Mouse (Mus musculus) thymus, adult 2 months (tissue): ENCODE results near the gene Pcsk5. TPM values are rescaled to one million over a fixed set of nuclear protein-coding genes. Genes with fewer than 3 reads are reported as not detected.

Source experiments
- DNase-seq: peaks from one replicate; pipeline ENCODE4 v3.0.0; 2021
- H3K27ac ChIP-seq: fragments of 200-500 bp; 2 replicates; pipeline ENCODE4 v1.5.1; 2012; ENCODE audit warnings: low read length, control low read depth; ENCODE audit not compliant: control insufficient read depth, insufficient read depth
- H3K27me3 ChIP-seq: fragments of 200-500 bp; 2 replicates; pipeline ENCODE4 v1.6.1; 2012; ENCODE audit warnings: mild to moderate bottlenecking, low read length, moderate library complexity, mixed read lengths; ENCODE audit not compliant: control insufficient read depth, insufficient read depth
- H3K36me3 ChIP-seq: fragments of 200-500 bp; 2 replicates; pipeline ENCODE4 v1.6.1; 2012; ENCODE audit warnings: mild to moderate bottlenecking, low read length, moderate library complexity; ENCODE audit not compliant: control insufficient read depth, insufficient read depth
- H3K4me1 ChIP-seq: fragments of 200-500 bp; replicated peaks from 2 replicates; pipeline ENCODE4 v1.6.1; 2012; ENCODE audit warnings: low read length; ENCODE audit not compliant: control insufficient read depth, insufficient read depth
- H3K4me3 ChIP-seq: fragments of 200-500 bp; 2 replicates; pipeline ENCODE4 v1.5.1; 2012; ENCODE audit warnings: mild to moderate bottlenecking, low read length, control low read depth, moderate library complexity; ENCODE audit not compliant: control insufficient read depth, insufficient read depth
- CTCF ChIP-seq: fragments of 200-500 bp; IDR thresholded peaks from 2 replicates; pipeline ENCODE4 v1.5.1; 2012; ENCODE audit warnings: mild to moderate bottlenecking, control low read depth, low read length, moderate library complexity, borderline replicate concordance; ENCODE audit not compliant: control insufficient read depth, poor library complexity, insufficient read depth; ENCODE audit errors: extremely low read depth
- POLR2A ChIP-seq: fragments of 200-500 bp; IDR thresholded peaks from 2 replicates; pipeline ENCODE4 v1.6.1; 2012; ENCODE audit warnings: mild to moderate bottlenecking, low read length, control low read depth, moderate library complexity; ENCODE audit not compliant: control insufficient read depth, poor library complexity, insufficient read depth; ENCODE audit errors: extremely low read depth
- WGBS: fragments of 180-500 bp; shearing (Covaris S2); methylation state at CpG from one replicate; pipeline ENCODE4 v1.1.7; 2018; 5-methylcytosine and 5-hydroxymethylcytosine counted together
- polyA plus RNA-seq: library from polyadenylated mRNA; depleted of rRNA; stranded (reverse); fragments of >200 nt; gene quantifications from 2 replicates; pipeline ENCODE4 v1.2.3, GENCODE M21; 2012

The Pcsk5 gene
- polyA plus RNA-seq, 1 experiment, result 0.58 TPM

DNA sequence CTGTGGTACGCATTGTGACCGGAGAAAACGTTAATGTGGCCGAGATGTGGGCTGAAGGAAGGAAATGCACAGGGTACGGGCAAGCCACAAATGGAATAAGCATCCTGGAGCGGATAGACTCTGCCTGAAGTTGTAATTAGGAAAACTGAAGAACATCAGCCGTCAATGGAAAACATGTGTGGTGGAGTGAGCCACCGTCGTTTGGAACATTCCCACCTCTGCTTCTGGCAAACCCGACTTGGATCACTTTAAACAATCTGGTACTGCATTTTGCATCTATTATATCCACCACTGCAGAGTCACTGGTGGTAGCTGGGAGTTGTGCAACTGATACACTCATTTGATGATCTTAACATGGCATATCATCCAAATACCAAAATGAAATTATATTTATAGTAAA, 120.4 kb downstream of the Pcsk5 start:
- H3K36me3 ChIP-seq, result no peaks in the 10 kb centered on the region
- H3K4me1 ChIP-seq, result no peaks in the 10 kb centered on the region
- H3K27me3 ChIP-seq, result no peaks in the 10 kb centered on the region
- WGBS, result 53% methylated on average over 10 of the region's 10 CpGs
- TF ChIP-seq CTCF (no peak), POLR2A (no peak)
- DNase-seq, result no peak
- H3K4me3 ChIP-seq, result no peak overlapping the region
- H3K27ac ChIP-seq, result no peak overlapping the region

DNA sequence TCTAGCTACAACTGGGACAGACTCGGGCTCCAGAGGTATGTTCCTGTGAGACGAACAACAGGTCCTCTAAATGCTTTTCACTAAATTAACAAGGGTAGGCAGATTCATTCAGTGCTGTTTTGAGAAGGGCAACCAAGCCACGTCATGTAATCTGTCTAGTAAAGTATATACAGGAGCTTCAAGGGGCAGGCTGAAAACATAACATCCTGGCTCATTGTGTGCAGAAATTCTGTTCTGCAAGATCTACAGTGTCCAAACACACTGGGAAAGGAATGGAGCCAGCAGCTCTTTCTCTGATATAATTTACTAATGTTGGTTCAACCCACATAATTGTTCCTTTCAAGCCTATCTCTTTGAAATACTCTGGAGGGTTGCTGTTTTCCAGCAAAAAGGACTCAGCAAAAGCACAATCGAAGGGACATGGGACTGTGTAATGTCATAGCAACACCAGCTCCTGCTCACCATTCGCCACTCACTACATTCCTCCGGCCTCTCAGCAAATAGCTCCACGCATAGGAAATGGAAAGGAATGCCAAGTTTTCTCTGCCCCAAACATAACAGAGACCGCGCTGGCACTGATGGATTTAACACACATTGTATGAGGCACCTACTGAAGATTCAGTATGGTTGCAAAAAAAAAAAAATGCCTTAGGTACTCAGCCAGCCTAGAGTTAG, 122.0 kb downstream of the Pcsk5 start:
- no peaks in the 10 kb centered on the region for H3K4me1 ChIP-seq
- H3K27me3 ChIP-seq, result no peaks in the 10 kb centered on the region
- H3K4me3 ChIP-seq, result no peak overlapping the region
- TF ChIP-seq POLR2A (no peak), CTCF (no peak)
- no peaks in the 10 kb centered on the region for H3K36me3 ChIP-seq
- WGBS, result 92% methylated on average over 9 of the region's 9 CpGs
- DNase-seq, result no peak
- no peak overlapping the region for H3K27ac ChIP-seq

DNA sequence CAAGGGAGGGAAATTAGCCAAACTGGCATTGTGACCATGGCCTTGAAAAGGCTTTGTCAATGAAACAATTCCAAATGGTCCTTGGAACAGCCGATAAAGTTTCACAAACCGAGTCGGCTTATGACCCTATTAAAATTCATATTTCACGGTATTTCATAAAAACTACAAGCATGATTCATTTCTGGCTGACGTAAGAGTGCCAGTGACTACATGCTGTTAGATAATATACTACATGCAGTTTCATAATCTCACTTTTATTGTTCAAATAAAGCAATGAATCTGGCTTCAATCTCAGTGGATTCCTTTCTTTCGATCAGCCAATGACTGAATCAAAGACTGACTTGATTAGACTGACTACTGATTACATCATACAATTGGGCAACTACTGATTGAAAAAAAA, 145.8 kb downstream of the Pcsk5 start:
- 93% methylated on average over 6 of the region's 6 CpGs for WGBS
- H3K4me3 ChIP-seq, result no peak overlapping the region
- no peaks in the 10 kb centered on the region for H3K36me3 ChIP-seq
- no peak for DNase-seq
- no peak for TF ChIP-seq POLR2A
- no peak for TF ChIP-seq CTCF
- no peak overlapping the region for H3K27ac ChIP-seq
- no peaks in the 10 kb centered on the region for H3K4me1 ChIP-seq
- no peaks in the 10 kb centered on the region for H3K27me3 ChIP-seq

DNA sequence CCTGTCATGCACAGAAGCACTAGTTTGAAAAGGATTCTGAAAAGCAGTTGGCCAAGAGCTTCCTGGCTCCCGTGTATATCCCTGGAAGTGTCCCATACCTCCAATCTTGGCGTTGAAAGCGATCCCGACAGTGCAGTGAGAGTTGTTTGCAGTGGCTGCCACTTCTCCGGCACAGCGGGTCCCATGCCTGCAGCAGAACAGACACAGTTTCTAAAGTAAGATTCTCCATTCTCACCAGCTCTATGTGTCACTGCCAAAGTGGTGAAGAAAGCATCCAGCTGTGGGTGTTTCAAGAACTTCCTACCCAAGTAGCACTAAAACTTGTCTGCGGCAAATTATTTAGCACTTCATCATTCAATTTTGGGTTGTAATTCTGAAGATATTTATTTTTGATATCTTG, 159.1 kb downstream of the Pcsk5 start:
- no peak overlapping the region for H3K27ac ChIP-seq
- 90% methylated on average over 7 of the region's 7 CpGs for WGBS
- H3K4me3 ChIP-seq, result no peak overlapping the region
- no peak for DNase-seq
- no peaks in the 10 kb centered on the region for H3K36me3 ChIP-seq
- no peaks in the 10 kb centered on the region for H3K27me3 ChIP-seq
- TF ChIP-seq POLR2A, result no peak
- TF ChIP-seq CTCF, result no peak
- no peaks in the 10 kb centered on the region for H3K4me1 ChIP-seq

DNA sequence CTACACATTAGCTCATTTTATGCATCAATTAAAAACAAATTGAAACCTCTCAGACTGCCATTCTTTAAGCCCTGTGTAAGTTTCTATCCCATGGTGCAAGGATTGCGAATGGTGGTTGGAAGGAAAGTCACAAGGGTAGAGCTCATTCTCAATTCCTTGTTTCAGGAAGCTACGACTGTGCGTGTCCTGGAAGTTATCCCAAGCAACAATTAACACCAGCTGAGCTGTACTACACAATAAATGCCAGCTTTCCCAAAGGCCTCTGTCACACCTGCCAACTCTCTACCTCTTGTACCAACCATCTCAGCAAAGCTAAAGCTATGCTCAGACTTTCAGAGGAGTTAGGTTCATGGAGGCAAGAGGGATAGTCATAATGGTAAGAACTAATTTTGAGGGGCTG, 174.8 kb downstream of the Pcsk5 start:
- H3K4me1 ChIP-seq, result no peaks in the 10 kb centered on the region
- 90% methylated on average over 3 of the region's 3 CpGs for WGBS
- no peak for DNase-seq
- no peak overlapping the region for H3K27ac ChIP-seq
- no peaks in the 10 kb centered on the region for H3K36me3 ChIP-seq
- no peak overlapping the region for H3K4me3 ChIP-seq
- TF ChIP-seq CTCF, result no peak
- TF ChIP-seq POLR2A, result no peak
- no peaks in the 10 kb centered on the region for H3K27me3 ChIP-seq

DNA sequence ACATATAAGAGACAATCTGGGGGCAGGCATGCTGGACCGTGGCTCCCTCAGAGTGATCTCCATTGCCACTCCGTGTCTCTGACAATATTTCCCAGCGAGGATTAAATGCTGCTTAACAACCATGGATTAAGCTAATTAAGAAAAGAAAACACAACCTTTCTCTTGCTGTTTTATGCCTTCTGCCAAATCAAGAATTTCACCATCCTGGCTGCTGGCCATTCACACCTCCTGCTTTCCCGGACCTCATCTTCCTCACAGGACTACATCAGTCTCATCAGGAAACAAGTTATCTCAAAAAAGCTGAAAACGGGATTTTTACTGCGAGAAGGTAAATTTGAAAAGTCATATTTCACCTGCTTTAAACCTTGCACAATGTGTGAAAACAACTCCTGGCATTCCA, 175.2 kb downstream of the Pcsk5 start:
- H3K27ac ChIP-seq, result no peak overlapping the region
- H3K27me3 ChIP-seq, result no peaks in the 10 kb centered on the region
- no peak for DNase-seq
- no peak overlapping the region for H3K4me3 ChIP-seq
- 93% methylated on average over 6 of the region's 6 CpGs for WGBS
- no peaks in the 10 kb centered on the region for H3K36me3 ChIP-seq
- H3K4me1 ChIP-seq, result no peaks in the 10 kb centered on the region
- no peak for TF ChIP-seq POLR2A
- no peak for TF ChIP-seq CTCF

DNA sequence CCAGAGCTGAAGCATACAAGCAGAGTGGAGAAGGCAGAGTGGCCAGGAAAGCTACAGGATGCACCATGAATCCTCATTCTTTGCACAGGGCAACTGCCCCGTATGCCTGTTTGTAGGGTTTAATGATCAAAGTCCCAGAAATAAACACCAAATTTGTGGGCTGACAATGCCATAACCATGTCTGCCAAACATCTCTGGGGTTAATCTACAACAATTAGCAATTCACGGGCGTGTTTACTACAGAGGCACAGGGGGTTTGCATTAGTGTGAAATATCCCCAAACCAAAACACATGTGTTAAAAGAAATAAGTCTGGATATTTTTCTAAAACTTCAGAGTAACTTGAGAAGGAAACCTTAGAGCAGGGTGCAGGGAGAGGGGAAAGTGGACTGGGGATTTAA, 178.1 kb downstream of the Pcsk5 start:
- TF ChIP-seq CTCF, result no peak
- no peak for TF ChIP-seq POLR2A
- no peak for DNase-seq
- no peak overlapping the region for H3K4me3 ChIP-seq
- no peaks in the 10 kb centered on the region for H3K27me3 ChIP-seq
- H3K4me1 ChIP-seq, result no peaks in the 10 kb centered on the region
- WGBS, result 90% methylated on average over 3 of the region's 3 CpGs
- H3K36me3 ChIP-seq, result no peaks in the 10 kb centered on the region
- H3K27ac ChIP-seq, result no peak overlapping the region
